1 mouse cellular context compared by ENCODE assay signal in the genomic region with DNA sequence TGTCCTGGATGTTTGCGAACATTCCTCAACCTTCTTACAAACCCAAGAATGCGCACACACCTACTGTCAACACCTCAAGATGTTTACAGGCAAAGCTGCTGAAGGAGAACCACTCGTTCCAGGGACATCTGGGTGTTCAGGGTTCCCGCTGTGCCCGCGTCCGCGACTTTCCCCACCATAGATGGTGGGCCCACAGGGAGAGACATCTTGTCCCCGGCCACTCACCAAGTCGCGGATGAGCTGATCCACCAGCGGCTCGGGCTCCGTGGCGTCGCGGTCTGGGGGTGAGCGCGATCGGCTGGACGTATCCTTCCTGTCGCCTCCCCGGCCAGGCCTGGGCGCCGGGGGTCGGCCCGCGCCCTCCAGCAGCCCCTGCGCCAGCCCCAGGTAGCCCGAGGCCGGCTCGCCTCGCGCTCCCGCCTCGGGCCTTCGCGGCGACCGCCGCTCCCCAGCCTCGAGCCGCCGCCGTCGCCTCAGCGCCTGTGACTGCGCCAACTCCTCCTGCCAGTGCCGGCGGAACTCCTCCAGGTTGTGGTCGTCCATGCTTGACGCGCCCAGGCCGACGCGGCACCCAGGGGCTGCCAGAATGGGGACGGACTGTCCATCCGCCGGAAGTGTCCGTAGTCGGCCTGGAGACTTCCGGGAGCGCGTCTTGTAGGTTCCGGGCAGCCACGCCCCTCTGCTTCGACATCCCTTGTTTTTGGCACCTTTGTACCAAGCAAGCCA.
TF ChIP-seq lines count a peak whose summit lies in the region.

Gene Fbxw8 (minus strand): TSS at position 626 of the 726 bp plus-strand sequence.

TF ChIP-seq in myocyte, 11 proteins besides CTCF, POLR2A, EP300 and RAD21 (continued from another document):
- peak; percentile 10 for TF ChIP-seq SRF (IDR thresholded peaks at IDR 0.05; ENCODE audit: control insufficient read depth, insufficient read length, low read depth)
- no peak for TF ChIP-seq E2F4 (IDR thresholded peaks at IDR 0.05; ENCODE audit: insufficient read depth)
TF ChIP-seq in myocyte: peak in this region for 4.
